Mouse (Mus musculus) adrenal gland, adult 8-10 months (tissue): ENCODE measurements around the gene Plbd1. TPM values are rescaled to one million over a fixed set of nuclear protein-coding genes. Genes with fewer than 3 reads are reported as not detected.

Experiments
- total RNA-seq, 4 experiments: library from RNA; stranded (reverse); gene quantifications; 2 replicates each; pipeline ENCODE4 v1.2.4; 2022

Gene Plbd1
- total RNA-seq, 4 experiments from 2014 or later, result 7.6 to 20.9 (median 15.8) TPM

Other genes with a start within 250 kb of the Plbd1 start
- not detected for gene E330021D16Rik, start 246.4 kb downstream of the Plbd1 start, total RNA-seq
- gene Atf7ip, start 155.8 kb downstream of the Plbd1 start, total RNA-seq, result 100 to 1,000 TPM in 2 of 4 experiments, 10 to 100 TPM in 2; 79.2 to 127 (median 99.1) TPM
- under 1 TPM in 1 of 4 experiments, not detected in 3; 0.09 TPM for gene Gucy2c, start 119.8 kb upstream of the Plbd1 start, total RNA-seq
- 10 to 100 TPM; 11.5 to 15.1 (median 12.4) TPM for gene Hist4h4, start 142.5 kb upstream of the Plbd1 start, total RNA-seq
- gene H2afj, start 146.3 kb upstream of the Plbd1 start, total RNA-seq, result 100 to 1,000 TPM in 3 of 4 experiments, 10 to 100 TPM in 1; 81.8 to 292 (median 145) TPM
- 1 to 10 TPM in 1 of 4 experiments, under 1 TPM in 3; 0.51 to 1.3 (median 0.97) TPM for gene BC049715, start 165.7 kb upstream of the Plbd1 start, total RNA-seq
- 100 to 1,000 TPM in 1 of 4 experiments, 10 to 100 TPM in 3; 75.0 to 108 (median 79.2) TPM for gene Wbp11, start 166.3 kb upstream of the Plbd1 start, total RNA-seq
- under 1 TPM in 2 of 4 experiments, not detected in 2; 0.23 to 0.28 TPM for gene Smco3, start 173.5 kb upstream of the Plbd1 start, total RNA-seq
- gene Art4, start 195.8 kb upstream of the Plbd1 start, total RNA-seq, result 1 to 10 TPM; 5.3 to 7.9 (median 7.2) TPM
- gene Mgp, start 213.9 kb upstream of the Plbd1 start, total RNA-seq, result 100 to 1,000 TPM; 174 to 284 (median 210) TPM